Mouse (Mus musculus) forebrain, postnatal 0 days (tissue): Measurements from ENCODE around the gene Ret. TPM values are rescaled to one million over a fixed set of nuclear protein-coding genes. Genes with fewer than 3 reads are reported as not detected.

Experiments
- ATAC-seq: fragments of 200-750 bp; cut with Nextera tagmentation; 2 replicates; pipeline ENCODE4 v1.8.0; 2017; ENCODE audit warnings: mild to moderate bottlenecking, moderate library complexity
- DNase-seq: peaks from one replicate; pipeline ENCODE4 v3.0.0-alpha.2; 2015
- H3K27ac ChIP-seq: fragments of 300-500 bp; sonication (generic); 2 replicates; pipeline ENCODE4 v1.5.1; 2014; ENCODE audit warnings: low read depth, mild to moderate bottlenecking, antibody characterized with exemption, low read length, moderate library complexity, mixed read lengths
- H3K27me3 ChIP-seq: fragments of 300-500 bp; sonication (generic); 2 replicates; pipeline ENCODE4 v1.6.1; 2014; ENCODE audit warnings: mild to moderate bottlenecking, low read length, mixed read lengths; ENCODE audit not compliant: insufficient read depth
- H3K36me3 ChIP-seq: fragments of 300-500 bp; sonication (generic); 2 replicates; pipeline ENCODE4 v1.6.1; 2014; ENCODE audit warnings: mild to moderate bottlenecking, moderate library complexity; ENCODE audit not compliant: insufficient read depth
- H3K4me1 ChIP-seq: fragments of 300-500 bp; sonication (generic); 2 replicates; pipeline ENCODE4 v1.6.1; 2014; ENCODE audit warnings: antibody characterized with exemption; ENCODE audit not compliant: insufficient read depth
- H3K4me2 ChIP-seq: fragments of 300-500 bp; sonication (generic); 2 replicates; pipeline ENCODE4 v1.6.1; 2014; ENCODE audit warnings: low read depth, mild to moderate bottlenecking, moderate library complexity
- H3K4me3 ChIP-seq: fragments of 300-500 bp; sonication (generic); 2 replicates; pipeline ENCODE4 v1.5.1; 2014; ENCODE audit warnings: low read depth, low read length, mixed read lengths
- H3K9ac ChIP-seq: fragments of 300-500 bp; sonication (generic); 2 replicates; pipeline ENCODE4 v1.6.1; 2014; ENCODE audit warnings: mild to moderate bottlenecking
- H3K9me3 ChIP-seq: fragments of 300-500 bp; sonication (generic); 2 replicates; pipeline ENCODE4 v1.6.1; 2016; ENCODE audit warnings: low read length
- CTCF ChIP-seq: sonication (generic); IDR thresholded peaks from 2 replicates; pipeline ENCODE4 v1.5.1; 2016; ENCODE audit warnings: antibody characterized with exemption, control low read depth, low read depth
- WGBS: fragments of 180-500 bp; shearing (Covaris S2); extraction: QIAGEN DNeasy Blood & Tissue Kit; methylation state at CpG from one replicate; pipeline ENCODE4 v1.1.7; 2014; 5-methylcytosine and 5-hydroxymethylcytosine counted together
- polyA plus RNA-seq: library from polyadenylated mRNA; unstranded; fragments of >200 nt; fragmentation: Nextera tagmentation; extraction: Ambion mirVana; gene quantifications from 2 replicates; pipeline ENCODE4 v1.2.1, GENCODE M21; 2015
- total RNA-seq: library from RNA; depleted of rRNA; stranded (reverse); fragments of >200 nt; gene quantifications from 2 replicates; pipeline ENCODE4 v1.2.3, GENCODE M21; 2014; rRNA removed

Ret gene
- total RNA-seq (6.8 and 11.3 TPM in 2 replicates), polyA plus RNA-seq (2.1 and 3.8 TPM in 2 replicates)

- no peak within 1 kb of the TSS for H3K27ac ChIP-seq
- peak; percentile 45 for DNase-seq
- WGBS = 3% methylated on average over 26 of the region's 26 CpGs
Observed at GRCm38 (mm10) chr6:118197440-118197975, at the start of gene Ret. Ret (minus strand) TSS chr6:118197718.

GRCm38 (mm10) chr6:118247161-118247560 lies 49.6 kb upstream of the Ret start:
- DNase-seq = no peak
- Histone ChIP-seq H3K9ac (no peak overlapping the region), H3K4me1 (no peaks in the 10 kb centered on the region), H3K27ac (no peak overlapping the region), H3K27me3 (no peaks in the 10 kb centered on the region), H3K4me3 (no peak overlapping the region), H3K4me2 (no peak overlapping the region), H3K9me3 (no peaks in the 10 kb centered on the region), H3K36me3 (no peaks in the 10 kb centered on the region)
- WGBS = 90% methylated on average over 6 of the region's 6 CpGs
- no peak for ATAC-seq
- TF ChIP-seq CTCF = no peak

More at GRCm38 (mm10) chr6:118197440-118197975, at the start of gene Ret:
- Histone ChIP-seq H3K36me3 (no peaks in the 10 kb centered on the region), H3K4me2 (peak within 1 kb of the TSS; percentile 99), H3K27me3 (peaks cover 33% of the 10 kb centered on the region), H3K4me1 (no peaks in the 10 kb centered on the region), H3K9me3 (no peaks in the 10 kb centered on the region), H3K9ac (peak within 1 kb of the TSS; percentile 57), H3K4me3 (peak within 1 kb of the TSS; percentile 60)
- no peak for ATAC-seq
- no peak for TF ChIP-seq CTCF

DNA sequence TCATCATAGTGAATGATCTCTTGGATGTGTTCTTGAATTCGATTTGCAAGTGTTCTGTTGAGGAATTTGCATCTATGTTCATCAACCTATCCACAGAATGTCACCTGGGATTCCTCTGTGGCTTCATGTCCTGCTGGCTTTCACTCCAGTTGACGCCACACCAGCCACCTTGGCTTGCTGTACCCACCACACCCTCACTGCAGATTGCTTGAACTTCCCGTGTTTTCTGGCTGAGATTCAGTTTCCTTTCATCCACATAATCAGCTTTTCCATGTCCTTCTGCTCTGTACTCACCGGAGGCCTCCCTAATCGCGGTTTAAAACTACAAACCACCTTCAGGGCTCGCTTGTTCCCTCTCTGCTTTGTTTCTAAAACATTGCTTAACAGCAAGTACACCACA lies 46.6 kb upstream of the Ret start:
- Histone ChIP-seq H3K27ac (no peak overlapping the region), H3K4me2 (no peak overlapping the region), H3K4me1 (no peaks in the 10 kb centered on the region), H3K4me3 (no peak overlapping the region), H3K9ac (no peak overlapping the region), H3K9me3 (no peaks in the 10 kb centered on the region), H3K36me3 (no peaks in the 10 kb centered on the region), H3K27me3 (no peaks in the 10 kb centered on the region)
- ATAC-seq = no peak
- no peak for DNase-seq
- WGBS = 77% methylated on average over 7 of the region's 7 CpGs
- TF ChIP-seq CTCF = no peak

- no peak for TF ChIP-seq CTCF
- WGBS = 84% methylated on average over 5 of the region's 5 CpGs
- H3K4me1 ChIP-seq = no peaks in the 10 kb centered on the region
- ATAC-seq = no peak
- no peaks in the 10 kb centered on the region for H3K36me3 ChIP-seq
- no peak for DNase-seq
- H3K27ac ChIP-seq = no peak overlapping the region
- H3K27me3 ChIP-seq = no peaks in the 10 kb centered on the region
- no peak overlapping the region for H3K9ac ChIP-seq
- H3K9me3 ChIP-seq = no peaks in the 10 kb centered on the region
- H3K4me3 ChIP-seq = no peak overlapping the region
- no peak overlapping the region for H3K4me2 ChIP-seq
Observed at GRCm38 (mm10) chr6:118242941-118243340, 45.4 kb upstream of the Ret start.

DNA sequence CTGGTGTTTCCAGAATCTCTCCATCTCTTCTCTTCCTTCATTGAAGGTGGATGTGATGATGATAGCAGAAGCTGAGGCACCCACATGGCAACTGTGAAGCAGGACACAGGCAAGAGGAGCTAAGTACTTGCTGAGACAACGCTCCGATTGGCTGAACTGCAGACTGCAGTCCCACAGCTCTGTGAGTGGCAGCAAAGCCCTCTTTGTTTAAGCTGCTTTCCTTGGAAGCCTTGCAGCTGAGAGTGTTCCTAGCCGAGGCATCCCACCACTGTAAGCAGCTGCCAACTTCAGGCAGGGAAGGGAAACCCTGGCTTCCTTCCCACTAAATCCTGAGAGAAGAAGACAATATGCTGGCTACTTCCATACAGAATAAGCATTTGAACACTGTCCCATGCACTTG lies 28.6 kb upstream of the Ret start:
- no peak overlapping the region for H3K4me2 ChIP-seq
- TF ChIP-seq CTCF = no peak
- DNase-seq (peak; percentile 62), ATAC-seq (peak; percentile 92)
- no peak overlapping the region; the same call in 1 of the 2 replicates for H3K27ac ChIP-seq
- WGBS = 20% methylated on average over 3 of the region's 3 CpGs
- H3K36me3 ChIP-seq = no peaks in the 10 kb centered on the region
- H3K9ac ChIP-seq = no peak overlapping the region
- H3K4me3 ChIP-seq = no peak overlapping the region
- peaks cover 6% of the 10 kb centered on the region for H3K4me1 ChIP-seq
- H3K9me3 ChIP-seq = no peaks in the 10 kb centered on the region
- no peaks in the 10 kb centered on the region for H3K27me3 ChIP-seq

DNA sequence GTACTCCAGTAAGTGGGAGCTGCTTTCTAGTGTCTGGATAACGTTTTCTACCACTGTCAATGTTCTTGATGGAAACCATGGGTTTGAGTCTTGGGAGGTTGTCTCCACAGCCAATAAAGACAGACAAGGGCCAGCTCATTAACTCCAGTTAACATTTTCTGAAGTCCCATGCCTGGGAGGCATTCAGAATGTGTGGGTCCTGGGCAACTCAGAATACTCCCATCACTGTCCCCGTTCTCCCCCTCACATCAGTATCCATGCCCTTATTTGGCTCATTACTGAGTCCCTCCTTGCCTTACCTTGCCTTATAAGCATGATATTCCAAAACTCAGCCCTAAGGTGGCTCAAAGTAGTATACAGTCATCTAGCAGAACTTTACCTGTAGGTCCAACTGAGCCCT lies 25.0 kb upstream of the Ret start:
- H3K4me1 ChIP-seq = peaks cover 6% of the 10 kb centered on the region
- H3K4me2 ChIP-seq = no peak overlapping the region
- ATAC-seq = no peak
- DNase-seq = no peak
- H3K9ac ChIP-seq = no peak overlapping the region
- H3K27ac ChIP-seq = no peak overlapping the region
- H3K9me3 ChIP-seq = no peaks in the 10 kb centered on the region
- 90% methylated on average over 2 of the region's 2 CpGs for WGBS
- no peak overlapping the region for H3K4me3 ChIP-seq
- no peaks in the 10 kb centered on the region for H3K36me3 ChIP-seq
- no peaks in the 10 kb centered on the region for H3K27me3 ChIP-seq
- no peak for TF ChIP-seq CTCF

- Histone ChIP-seq H3K27ac (no peak overlapping the region), H3K36me3 (no peaks in the 10 kb centered on the region), H3K9ac (no peak overlapping the region), H3K9me3 (no peaks in the 10 kb centered on the region), H3K4me1 (no peaks in the 10 kb centered on the region), H3K27me3 (no peaks in the 10 kb centered on the region), H3K4me2 (no peak overlapping the region), H3K4me3 (no peak overlapping the region)
- TF ChIP-seq CTCF = no peak
- ATAC-seq = no peak
- no peak for DNase-seq
- 91% methylated on average over 9 of the region's 9 CpGs for WGBS
Observed at GRCm38 (mm10) chr6:118215676-118216075, 18.2 kb upstream of the Ret start.

DNA sequence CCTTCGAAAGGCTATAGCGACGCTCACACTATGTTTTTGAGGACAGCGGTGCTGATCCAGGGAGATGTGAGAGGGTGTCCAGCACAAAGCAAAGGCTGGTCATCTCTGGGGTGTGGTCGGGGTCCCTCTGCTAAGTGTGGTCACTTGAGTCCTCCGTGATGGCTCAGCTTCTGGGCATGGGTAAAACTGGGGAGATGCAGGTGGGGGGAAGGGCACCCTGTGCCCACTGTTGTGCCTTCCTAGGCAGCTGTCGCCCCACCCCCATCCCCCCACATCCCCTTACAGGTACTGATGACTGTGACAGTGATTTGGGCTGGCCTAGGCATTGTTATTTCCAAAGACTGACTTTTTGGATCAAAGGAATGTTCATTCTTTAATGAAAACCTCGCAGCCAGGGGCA lies 10.8 kb upstream of the Ret start:
- Histone ChIP-seq H3K4me1 (no peaks in the 10 kb centered on the region), H3K4me2 (no peak overlapping the region), H3K27ac (no peak overlapping the region), H3K9me3 (no peaks in the 10 kb centered on the region), H3K27me3 (no peaks in the 10 kb centered on the region), H3K4me3 (no peak overlapping the region), H3K36me3 (no peaks in the 10 kb centered on the region), H3K9ac (no peak overlapping the region)
- no peak for TF ChIP-seq CTCF
- DNase-seq (no peak), ATAC-seq (no peak)
- WGBS = 88% methylated on average over 8 of the region's 8 CpGs
